Mouse (Mus musculus): ENCODE results near the gene Cblb.
A peak's percentile ranks its signal among the peaks of the same experiment; 100 is the strongest.

The Cblb gene

DNA sequence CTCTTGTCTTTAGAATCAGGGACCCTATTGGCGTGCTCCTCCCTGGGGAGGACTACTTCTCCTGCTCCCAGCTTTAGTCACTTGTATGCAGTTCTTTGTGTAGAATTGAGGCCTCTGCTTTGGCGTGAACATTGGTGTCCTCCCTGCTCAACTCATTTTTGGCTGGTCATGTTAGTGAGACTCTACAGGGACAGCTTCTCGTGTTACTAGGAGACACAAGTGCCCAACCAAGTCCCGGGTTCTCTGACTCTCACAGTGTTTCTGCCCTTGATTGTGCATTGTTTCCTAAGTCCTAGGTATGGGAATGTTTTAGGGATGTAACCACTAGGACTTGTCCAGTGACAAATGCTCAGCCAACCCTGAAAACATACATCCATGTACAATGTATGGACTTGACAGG, 9.9 kb downstream of the Cblb start:
- no peak for DNase-seq

DNA sequence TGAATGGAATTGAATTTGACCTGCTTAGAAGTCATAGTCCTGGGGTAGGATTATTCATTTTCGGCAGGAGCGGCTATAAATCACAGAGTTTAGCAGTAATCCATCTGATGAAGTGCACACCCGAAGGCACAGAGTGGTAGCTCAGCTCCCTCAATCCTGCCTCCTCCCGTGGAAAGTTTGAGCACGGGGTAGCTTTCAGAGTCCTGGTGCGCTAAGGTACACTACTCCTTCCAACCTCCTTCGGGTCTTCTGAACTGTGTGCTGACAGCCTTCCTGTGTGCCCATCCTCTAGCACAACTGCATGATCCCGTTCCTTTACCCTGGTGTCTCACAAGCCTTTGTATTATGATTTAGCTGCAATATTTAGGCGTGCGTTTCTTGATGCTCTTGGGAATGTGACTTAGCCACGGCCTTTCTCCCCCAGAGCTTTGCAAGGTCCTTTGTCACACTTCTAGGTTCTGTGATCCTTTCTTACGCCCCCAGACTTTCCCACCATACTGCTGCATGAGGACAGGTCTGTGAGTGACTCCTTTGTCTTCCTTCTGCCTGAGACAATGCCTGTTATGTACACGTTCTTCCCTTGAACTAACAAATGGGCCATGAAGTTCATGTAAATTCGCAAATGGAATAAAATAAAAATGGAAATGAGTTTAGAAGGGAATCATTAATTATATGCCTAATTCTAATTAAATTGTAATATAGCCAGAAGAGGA, 11.8 kb downstream of the Cblb start:
- no peak for DNase-seq

DNA sequence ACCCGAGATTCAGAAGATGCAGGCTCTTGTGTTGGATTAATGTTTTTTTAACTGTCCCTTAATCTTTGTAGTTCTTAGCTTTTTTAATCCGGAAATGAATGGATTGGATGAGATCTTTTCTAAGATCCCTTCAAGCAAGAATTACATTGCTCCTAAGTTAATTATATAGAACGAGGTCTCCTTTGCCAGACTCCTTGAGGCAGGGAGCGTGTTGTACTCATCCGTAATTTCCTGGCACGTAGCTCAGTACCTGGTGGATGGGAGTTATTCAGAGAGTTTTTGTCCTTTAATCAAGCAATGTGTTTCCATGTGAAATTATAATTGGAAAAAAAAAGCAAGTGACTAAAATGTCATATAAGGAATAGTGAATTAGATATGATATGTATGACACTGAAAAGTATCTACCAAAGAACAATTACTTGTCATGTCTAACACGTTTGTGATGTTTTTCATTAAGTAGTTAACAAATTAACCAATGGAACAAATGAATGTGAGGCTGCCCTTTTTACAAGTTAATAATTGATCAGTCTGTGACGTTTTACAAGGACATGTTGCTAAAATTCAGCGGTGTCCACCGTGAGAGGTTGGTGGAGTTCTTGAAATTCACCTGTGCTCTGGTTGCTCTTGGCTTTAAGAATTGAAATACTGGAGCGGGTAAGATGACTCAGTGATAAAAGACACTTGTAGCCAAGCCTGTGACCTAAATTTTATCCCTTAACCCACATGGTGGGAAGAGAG, 12.5 kb downstream of the Cblb start:
- no peak for DNase-seq

DNA sequence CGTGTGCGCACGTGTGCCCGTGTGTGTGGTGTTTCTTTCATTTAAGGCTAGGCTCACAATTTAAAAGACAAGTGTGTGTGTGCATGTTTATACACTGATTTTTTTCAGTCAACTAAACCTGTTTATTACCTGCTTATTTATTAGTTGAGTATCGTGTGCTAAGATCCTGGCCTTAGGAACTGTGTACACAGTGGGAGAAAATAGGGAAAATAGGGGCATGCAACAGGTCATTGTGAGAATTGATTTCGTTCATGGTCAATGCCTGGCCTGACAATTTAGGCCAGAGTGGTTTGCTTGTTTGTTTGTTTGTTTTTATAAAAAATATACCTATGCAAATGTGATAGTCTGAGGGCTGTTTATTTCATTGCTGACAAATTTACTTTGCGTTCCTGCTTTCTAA, 13.5 kb downstream of the Cblb start:
- no peak for DNase-seq

DNA sequence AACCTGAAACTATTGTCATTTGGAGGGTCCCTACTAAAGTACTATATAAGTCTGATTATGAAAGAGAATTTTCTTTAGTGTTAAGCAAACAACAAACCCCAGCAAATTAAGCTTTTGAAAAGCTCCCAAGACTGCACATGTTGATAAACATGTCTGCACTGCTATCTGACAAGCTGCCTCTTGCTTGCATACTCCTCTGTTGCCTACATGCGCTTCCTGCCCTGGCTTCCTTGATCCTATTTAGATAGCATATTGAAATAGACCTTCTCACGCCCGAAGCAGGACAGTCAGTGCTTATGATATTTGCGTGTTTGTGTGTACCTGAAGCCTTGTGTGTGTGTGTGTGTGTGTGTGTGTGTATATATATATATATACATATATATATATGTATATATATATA, 14.0 kb downstream of the Cblb start:
- no peak for DNase-seq

DNA sequence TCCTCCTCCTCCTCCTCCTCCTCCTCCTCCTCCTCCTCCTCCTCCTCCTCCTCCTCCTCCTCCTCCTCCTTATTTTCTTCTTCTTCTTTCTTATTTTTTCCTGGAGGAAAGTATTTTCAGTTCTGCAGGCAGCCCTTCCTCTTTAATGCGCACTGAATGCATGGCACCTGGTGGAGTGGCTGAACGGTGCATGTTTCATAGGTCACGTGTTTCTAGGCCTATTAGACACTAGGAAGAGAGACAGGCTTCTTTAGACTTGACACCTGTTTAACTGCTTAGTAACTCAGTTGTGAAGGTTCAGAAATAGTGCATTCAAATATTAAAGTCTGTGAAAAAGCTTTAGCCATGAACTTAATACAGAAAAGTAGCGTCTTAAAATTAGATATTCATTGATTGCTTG, 15.4 kb downstream of the Cblb start:
- DNase-seq: no peak

DNA sequence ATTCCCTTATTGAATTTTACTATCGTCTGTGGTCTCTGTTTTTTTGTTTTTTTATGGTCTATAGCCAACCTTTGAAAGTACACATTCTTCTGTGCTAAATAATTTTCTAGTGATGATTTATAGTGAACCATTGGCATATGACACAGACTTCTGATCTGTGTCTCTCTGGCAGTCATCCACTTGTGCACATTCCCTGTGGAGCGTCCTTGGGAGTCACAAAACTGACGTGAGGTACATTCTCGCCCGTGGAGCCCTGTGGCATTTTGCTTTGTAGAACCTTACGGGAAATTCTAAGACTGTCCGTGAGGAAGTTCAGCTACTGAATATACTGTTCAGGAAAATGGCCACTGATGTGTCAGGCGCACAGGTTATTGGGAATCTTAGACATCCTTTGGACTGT, 20.1 kb downstream of the Cblb start:
- DNase-seq: no peak

DNA sequence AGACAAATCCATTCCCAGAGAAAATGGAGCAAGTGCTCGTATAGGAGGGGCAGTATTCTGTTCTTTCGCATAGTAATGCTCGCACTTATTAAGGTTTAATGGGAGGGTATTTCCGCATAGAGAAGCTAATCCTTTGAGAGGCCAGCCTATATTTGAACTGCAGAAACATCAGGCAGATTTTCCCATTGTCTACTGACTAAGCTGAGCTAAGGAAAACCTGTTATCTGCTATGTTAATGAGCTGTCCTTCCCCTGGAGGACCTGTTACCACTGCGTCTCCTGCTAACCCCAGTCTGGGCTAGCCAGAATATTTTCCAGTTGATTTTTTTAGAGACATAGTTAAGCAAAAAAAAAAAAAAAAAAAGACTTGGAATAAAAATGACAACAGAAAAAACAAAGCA, 21.7 kb downstream of the Cblb start:
- DNase-seq: no peak

DNA sequence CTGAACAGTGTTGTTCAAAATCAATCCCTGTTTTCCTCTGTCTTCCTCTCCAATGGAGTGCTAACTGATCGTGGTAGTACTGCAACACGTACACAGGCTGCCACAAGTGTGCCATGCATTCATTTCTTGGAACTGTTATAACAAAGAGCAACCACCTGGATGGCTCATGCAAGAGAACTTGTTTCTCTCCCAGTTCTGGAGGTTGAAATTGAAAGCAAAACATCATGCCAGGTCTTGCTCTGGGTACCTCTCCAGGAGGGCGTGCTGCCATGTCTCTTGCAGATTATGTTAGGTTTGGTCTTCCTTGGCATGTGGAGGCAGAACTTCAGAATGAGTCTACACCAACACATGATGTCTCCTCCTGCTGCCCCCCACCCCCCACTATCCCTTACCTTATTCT, 24.2 kb downstream of the Cblb start:
- DNase-seq: no peak

DNA sequence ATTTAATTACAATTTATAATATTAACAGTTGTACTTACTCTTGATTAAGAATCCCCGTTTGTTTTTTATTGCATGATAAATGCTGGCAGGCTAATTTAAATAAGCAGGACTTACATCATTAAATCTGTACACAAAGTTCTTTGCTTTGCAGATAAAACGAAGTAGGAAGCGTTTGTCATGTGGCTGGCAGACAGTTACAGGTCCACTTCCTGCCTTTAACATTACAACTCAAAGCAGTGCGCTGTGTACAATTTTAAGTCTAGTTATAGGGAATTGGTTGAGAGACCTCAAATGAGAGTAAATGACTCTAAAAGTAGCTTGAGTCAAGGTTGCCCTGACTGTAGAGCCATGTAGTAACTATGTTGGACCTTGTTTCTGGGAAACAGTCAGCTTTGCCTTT, 25.1 kb downstream of the Cblb start:
- no peak for DNase-seq

DNA sequence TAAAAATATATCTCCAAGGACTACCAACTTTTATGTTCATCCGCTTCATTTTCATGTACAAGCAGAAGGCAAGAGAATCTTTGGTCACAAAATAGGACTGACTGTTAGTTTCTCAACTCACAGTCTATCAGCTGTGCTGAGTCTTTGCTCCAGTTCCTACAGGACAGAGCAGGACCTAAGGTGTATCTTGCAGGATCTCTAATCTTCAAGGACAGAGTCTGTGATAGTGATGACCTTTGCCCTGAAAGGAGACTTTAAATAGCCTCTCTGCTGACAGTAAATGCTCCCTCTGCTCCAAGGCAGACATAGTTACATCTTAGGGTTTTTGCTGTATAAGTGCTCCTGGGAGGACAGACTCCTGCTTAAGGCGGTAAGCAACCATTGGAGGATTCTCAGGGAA, 26.3 kb downstream of the Cblb start:
- no peak for DNase-seq

DNA sequence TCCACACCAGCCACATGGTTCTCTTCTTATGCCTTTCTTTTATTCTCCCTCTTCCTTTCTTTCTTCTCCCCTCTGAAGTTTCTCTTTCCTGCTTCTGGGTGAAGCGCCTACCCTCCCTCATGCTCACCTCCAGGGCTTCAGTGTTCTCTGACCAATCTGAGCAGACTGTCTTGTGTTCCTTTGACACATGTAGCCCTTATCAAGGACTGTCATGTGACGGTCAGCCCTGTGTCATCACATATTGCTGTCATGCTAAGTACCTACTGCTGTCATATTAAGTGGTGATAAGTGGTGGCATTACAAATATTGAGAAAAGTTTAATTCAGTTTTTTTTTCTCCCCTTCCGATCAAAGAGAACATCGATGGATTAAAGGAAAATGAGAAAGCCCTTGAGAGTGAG, 28.5 kb downstream of the Cblb start:
- no peak for DNase-seq

DNA sequence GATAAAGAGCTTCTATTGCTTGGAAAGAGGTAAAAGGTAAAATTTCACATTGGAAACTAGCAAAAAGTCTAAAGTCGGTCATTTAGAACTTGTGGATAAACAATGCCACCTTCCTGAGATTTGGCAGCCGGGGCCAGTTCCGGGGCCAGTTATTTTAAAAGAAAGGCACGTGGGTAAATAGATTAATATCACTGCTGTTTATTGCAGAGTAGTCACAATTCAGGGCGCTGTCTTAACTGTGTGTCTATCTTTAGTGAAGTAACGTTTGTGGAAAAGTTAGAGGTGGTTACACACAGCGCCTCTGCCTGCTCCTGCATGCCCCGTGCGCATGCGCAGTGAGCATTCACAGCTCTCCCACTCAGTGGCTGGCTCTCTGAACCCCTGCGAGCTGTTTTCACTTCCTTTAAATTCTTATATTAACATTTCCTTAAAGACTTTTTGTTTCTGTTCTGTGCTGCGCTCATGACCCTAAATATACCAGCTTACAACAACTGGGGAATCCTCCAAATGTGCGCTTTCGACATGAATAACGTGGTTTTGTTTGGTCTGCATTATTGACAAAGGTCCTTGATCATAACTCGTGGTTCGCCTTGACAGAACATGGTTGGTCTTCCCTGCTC, 29.2 kb downstream of the Cblb start:
- peak; percentile 71 to 83 for DNase-seq

DNA sequence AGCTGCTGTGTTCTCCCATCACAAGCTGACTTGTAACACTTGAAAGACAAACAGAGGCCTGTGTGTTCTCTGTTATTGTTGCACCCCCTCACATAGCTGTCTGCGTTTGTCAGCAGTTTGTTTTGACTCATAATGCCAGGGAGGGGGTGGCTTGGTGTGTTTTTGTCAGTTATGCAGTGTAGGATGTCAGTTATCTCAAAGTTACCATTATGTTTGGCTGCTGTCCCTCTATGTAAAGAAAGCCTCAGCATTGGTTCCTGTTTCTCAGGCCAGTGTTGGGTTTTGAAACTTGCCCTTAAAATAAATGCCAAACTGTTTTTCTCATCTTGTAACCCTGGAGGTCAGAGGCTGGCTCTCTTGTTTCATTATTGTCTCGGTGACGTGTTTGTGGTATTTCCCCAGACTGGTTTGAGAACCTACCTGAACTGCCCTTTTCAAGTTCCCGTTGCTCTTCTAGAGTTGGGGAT, 30.0 kb downstream of the Cblb start:
- peak in 1 of 2 experiments; percentile 27 for DNase-seq

DNA sequence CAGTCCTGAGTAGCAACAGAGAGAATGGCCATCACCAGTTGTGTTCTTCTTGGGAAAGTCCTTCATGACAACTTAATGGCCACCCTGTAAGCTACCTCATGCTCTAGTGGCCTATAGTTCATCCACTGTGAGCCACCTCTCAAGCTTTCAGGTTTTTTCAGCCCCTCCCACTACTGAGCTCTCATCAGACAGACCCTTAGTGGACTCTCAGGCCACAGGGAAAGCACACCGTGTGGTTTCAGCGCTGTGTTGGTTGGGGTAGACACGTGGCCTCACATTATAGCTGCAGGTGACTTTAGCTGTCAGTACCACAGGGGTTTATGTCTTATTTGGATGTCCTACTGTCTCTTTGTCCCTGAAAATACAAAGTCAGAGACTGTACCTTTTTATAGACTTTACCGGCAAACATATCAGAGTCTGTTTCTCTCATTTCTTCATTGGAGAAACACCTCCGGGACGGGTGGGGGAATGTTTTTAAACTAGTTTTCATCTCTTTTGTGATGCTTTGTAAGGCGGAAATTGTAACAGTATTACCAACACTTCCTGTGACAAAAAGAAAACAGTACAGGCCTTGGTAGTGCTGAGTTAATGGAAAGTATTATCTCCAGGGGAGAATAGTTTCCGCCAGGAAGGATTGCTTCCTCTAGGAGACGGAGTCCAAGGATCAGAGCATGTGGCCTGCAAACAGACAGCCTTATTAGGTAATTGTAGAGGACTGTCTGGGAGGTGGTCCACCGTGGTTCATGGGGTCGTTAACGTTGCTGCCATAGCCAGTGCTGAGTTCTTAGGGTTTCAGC, 33.5 kb downstream of the Cblb start:
- no peak for DNase-seq

DNA sequence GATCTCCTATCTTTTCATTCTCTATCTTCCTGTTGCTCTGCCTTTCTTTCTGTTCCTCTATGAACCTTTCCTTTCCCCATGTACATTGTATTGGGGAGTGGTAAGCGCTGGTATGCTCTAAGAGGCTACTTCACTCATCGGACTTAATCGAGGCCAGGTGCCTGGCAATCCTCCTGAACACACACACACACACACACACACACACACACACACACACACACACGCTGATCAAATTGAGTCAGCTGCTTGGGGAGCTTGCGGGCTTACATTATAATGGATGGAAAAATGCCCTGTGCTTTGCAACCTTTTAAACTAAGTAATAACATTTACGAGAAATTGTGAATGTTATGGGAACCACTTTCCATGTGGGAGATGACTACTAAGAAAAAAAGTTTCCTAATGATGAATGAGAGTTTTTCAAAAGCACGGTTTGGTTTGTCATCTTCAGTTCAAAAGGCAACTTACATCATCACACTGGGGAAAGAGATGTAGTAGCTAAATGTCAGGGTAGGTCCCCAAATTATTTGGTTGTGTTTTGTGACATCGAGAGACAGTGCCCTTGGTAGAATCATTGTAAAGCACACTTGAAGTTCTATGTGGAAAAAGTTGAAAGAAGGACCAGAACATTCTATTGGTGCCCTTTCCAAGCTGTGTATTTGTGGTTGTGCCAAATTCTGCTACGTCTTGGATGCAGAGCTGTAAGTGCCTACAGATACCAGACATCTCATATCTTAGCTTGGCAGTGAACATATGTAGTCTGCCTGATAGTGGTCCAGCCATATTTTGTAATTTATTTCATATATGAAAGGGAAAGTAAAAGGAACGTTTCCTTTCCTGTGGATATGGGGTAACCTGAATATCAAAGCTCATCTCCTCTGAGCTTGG, 36.8 kb downstream of the Cblb start:
- DNase-seq: no peak

DNA sequence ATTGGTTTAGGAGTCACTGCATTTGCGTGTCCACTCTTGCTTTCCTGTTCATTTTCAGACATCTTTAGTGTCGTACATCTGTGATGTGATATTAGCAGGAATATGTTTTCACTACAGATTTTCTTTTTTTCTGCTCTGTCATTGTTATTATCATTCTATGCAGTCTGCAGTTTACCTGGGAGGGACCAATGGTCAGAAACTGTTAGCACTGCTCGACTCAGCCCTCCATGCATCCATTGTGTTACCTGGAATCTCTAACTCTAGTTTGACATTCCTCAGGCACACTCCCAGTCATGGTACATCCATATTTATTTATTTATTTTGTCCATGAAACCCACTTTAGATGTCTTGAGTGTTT, 37.5 kb downstream of the Cblb start:
- no peak for DNase-seq

DNA sequence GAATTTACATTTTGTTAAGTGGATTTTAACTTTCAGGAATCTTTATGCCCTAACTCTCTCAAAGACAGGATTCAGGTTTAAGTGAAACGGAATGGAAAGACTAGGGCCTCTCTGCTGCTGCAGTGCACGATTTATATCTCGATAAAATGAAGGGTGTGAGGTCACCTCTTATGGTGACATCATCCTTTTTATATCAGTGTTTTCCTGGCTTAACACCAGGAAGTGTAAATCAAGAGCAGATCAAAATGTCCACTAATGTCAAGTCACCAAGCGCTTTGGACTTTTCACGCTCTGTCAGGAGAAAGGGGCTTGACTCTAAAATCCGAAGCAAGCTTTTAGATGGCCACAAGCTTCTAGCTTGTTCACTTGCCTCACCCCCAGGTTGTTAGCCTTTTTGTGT, 38.6 kb downstream of the Cblb start:
- no peak for DNase-seq

DNA sequence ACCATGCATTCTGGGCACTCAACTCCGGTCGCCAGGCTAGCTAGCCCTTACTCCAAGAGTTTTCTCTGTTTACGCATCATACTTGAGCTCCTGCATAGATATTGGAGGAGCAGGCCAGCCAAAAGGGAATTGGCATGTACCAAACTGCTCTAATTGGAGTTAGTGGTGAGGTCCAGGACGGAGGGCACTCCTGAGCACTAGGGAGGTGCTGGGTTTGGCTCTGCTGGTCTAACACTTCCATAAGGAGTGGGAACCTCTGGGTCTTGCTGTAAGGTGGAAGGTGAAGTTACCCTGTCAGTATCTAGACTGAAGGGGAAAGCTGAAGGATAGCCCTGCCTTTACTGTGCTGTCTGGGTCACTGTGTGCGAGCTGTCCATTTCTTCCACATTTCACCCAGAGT, 39.1 kb downstream of the Cblb start:
- DNase-seq: no peak

DNA sequence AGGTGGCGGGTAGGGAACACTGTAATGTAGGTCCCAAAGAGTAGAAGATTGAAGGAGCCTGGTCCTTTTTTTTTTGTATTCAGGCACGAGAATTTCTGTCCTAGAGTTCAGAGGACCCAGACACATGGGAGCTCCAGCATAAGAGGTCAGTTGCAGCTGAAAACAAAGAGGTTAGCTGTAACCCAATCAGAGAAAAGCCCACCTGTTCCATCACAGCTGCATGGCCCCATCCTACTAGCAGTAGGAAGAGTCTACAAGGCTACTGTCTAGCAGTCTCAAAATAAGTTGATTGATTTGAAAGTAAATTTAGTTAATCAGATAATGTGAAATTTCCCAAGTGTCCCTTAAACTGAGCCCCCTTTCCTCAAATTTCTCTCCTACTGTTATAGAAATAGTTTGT, 40.3 kb downstream of the Cblb start:
- DNase-seq: no peak

DNA sequence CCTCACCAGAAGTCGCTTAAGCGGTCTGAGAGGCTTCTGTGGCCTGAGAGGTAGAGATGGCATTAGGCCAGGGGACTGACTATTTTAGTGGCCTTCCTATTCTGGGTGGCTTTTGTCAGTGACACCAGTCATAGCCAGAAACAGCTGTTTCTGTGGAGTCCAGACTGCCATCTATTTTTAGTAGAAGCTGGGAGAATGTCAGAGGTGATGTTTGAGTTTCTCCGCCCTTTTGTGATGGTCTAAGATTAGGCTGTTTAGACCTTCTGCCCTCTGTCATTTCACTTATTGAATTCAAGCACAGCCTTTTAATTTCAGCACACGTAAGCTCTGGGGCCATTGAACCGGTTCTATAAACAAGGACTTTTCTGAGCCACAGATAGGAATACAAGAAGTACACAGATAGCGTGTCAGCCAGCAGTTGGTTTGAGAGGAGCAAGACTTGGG, 40.8 kb downstream of the Cblb start:
- DNase-seq: no peak

DNA sequence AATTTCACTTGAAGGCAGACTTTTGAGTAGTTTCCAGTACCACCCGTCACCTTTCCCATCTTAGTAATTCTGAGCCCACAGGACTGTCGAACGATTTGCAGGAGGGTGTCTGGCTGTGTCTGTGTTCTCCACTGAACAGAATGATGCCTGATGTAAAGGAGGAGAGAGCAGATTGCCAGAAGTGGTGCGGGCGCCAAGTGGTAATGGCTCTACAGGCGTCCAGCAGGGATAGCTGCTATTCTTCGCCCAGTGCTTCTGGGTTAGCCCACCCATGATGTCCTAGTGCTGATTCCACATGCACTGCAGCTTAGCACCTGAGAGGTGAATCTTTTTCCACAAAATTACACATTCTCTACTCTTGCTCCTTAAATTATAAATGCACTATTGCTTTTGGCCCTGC, 45.6 kb downstream of the Cblb start:
- no peak for DNase-seq
